Mouse (Mus musculus): ENCODE data around the gene Lrch3.
"Not testable (repeated sequence)": the region's sequence is repeated elsewhere in the genome, so short reads cannot be mapped to it uniquely, and the experiment has no call there.

Gene Lrch3

DNA sequence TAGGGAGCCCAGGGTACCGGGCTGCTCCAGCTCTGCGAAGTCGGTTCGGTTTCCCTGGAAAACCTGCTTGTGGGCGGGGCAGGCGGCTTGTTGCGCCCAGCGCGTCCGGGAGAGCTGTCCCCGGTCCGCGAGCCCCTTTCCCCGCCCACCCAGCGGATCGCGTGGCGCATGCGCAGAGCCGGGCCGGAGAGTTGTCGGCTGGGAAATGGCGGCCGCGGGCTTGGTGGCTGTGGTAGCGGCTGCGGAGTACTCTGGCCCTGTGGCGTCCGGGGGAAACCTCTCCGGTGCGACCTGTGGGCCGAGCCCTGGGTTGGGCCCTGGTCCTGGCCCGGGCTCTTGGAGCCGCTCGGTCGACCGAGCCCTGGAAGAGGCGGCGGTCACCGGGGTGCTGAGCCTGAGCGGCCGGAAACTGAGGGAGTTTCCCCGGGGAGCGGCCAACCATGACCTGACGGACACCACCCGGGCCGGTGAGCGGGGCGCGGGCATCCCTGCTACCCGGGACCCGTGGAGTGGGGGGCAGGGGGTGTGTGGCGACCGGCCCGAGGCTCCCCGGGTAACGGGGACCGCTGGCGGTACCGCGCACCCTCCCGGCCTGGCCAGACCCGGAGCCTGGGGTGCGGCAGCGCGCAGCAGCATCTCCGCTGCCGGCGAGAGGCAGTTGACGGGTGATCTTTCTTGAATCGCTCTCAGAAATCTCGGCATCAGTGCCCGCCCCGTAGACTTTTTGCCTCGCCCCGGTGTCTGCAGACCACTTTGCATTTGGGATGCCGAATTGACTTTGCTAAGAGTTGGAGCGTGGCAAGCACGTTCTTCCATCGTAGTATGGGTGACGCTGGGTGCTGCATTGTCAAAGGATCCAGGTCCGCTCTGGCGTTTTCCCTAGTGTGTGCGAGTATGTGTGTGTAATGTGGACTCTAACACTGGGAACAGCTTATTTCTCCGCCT is at the start of gene Lrch3:
Lrch3 (plus strand) TSS at position 164 of the 945 bp plus-strand sequence.
- peak; percentile 95 for DNase-seq

DNA sequence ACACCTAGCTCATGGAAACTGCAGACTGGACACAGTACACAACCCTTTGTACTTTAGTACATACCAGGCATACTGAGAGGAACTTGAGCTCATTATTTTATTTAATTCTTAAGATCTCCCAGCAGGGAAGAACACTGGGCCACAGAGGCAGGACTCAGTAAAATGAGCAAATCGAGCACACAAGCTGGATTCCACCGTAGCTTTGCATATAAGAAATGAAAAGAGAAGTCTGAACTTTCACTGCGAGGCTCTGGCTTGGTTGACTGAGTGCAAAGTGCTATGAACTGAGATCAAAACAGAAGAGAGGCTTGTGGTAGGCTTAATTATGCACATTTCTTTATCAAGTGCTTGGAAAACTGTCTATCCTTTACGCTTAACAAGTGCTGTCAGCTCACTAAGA is 48.5 kb upstream of the Lrch3 start:
- DNase-seq: no peak

DNA sequence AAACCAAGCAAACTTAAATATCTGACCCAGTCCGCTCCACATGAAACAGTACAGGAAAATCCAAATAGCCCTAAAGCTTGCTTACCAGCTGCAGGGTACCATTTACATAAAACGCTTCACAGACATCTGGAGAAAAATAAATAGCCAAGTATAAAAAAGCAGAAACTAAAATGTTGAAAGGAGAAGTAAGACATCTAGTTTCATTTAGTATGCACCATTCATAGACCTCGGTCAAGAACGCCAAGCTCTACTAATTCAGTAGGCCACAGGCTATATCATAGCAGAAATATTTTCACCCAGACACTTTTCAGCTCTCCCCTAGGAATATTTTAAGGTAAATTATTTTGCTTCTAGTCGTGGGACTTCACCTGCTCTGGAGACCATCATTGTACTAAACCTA is 47.2 kb upstream of the Lrch3 start:
- no peak for DNase-seq

- DNase-seq: peak; percentile 93
Observed at GRCm38 (mm10) chr16:32867919-32868552, 45.9 kb upstream of the Lrch3 start.

DNA sequence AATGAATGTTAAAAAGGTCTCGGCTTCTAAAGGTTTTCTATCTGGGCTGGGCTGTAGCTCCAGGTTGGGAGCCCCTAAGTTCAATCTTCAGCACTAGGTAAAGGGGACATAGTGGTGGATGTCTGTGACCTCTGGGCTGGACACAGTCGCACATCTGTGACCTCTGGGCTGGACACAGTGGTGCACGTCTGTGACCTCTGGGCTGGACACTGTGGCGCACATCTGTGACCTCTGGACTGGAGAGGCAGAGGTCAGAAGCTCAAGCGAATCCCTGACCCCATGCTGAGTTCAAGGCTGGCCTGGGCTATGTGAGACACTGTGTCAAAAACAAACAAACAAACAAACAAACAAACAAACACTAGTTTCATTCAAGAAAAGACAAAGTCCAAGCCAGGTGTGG is 43.7 kb upstream of the Lrch3 start:
- no peak for DNase-seq

- no peak for DNase-seq
Observed at GRCm38 (mm10) chr16:32873366-32873765, 40.5 kb upstream of the Lrch3 start.

- not testable (repeated sequence) for DNase-seq
Observed at GRCm38 (mm10) chr16:32875281-32875680, 38.6 kb upstream of the Lrch3 start.

GRCm38 (mm10) chr16:32875847-32876246 is 38.1 kb upstream of the Lrch3 start:
- DNase-seq: no peak

- no peak for DNase-seq
Observed at GRCm38 (mm10) chr16:32876831-32877230, 37.1 kb upstream of the Lrch3 start.

DNA sequence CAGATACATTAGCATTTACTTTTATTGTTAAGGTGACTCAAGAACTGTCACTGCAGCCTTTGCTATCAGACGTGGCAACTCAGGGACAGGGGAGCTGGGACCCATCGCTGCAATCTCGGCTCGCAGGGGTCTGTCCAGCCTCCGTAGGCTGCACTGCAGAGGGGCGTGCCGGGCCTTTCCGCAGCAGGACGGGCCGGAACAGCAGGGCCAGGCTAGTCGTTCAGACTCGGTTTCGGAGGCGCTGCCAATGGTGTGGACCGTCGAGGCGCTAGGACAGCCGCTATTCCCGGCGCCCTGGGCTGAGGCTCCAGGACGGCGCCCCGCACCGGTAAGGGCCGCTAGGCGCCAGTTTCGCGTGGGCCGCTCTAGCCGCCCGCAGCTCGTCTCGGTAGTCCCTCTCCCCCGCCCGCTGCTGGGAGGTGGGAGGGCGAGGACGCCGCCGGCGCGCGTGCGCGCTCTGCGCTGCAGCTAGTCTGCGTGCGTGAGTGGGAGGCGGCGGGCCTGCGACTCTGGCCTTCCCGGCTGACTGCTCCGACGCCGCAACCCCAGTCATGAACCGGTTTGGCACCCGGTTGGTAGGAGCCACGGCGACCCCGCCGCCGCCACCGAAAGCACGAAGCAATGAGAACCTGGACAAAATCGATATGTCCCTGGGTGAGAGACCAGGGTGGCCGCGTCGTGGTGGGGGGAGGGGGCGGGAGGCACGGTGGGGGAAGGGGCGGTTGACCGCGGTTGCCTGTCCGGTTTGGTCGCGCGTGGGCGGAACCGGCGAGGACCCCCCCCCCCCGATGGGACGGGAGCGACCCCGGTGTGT is 36.4 kb upstream of the Lrch3 start, which contains the start of the genes Fyttd1 and Rubcn:
Fyttd1 (plus strand) TSS at position 158 of the 814 bp plus-strand sequence.
Rubcn (minus strand) TSS at position 424 of the 814 bp plus-strand sequence.
- DNase-seq: peak; percentile 97

- DNase-seq: peak; percentile 60
Observed at GRCm38 (mm10) chr16:32878157-32878598, 35.7 kb upstream of the Lrch3 start.

DNA sequence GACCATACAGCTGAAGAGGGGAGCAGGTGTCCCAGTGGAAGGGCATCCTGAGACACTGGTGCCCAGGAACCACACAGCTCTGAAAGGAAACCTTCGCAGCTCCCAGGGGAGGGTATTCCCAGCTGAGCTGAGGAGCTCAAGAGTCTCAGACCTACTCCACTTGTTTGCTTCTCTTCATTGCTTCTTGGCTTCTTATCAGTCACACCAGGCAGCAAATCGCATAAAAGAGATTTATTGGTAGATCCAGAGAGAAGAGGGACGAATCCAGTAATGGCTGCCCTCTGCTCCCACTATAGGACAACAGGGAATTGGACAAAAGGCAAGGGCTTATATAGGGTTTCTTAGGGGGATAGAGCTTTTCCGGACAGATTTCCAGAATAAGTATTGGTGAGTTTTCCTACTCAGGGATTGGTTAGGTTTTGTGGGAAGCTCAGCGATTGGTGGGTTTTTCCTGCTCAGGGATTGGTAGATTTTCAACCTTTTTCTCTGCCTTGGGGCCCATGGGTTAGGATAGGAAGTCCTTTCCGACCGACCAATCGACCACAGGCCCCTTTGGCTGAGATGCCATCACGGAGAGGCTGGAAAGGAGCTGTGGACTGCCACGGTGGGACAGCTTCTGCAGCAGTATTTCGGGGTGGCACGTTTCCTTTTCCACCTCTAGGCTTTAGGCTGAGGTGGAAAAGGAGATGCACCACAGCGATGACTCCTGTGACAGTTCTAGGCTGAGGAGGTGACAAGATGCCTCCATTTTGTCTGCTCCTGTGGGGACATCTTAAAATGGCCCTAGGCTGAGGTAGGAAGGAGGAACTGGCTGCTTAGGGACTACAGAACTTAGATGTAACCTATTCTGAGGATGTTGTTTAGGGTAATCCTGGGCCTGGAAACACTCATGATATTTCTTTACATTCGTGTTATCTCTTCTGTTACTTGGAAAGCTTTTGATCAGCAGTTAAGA is 34.7 kb upstream of the Lrch3 start:
- DNase-seq: no peak

GRCm38 (mm10) chr16:32881538-32881937 is 32.4 kb upstream of the Lrch3 start:
- DNase-seq: no peak

DNA sequence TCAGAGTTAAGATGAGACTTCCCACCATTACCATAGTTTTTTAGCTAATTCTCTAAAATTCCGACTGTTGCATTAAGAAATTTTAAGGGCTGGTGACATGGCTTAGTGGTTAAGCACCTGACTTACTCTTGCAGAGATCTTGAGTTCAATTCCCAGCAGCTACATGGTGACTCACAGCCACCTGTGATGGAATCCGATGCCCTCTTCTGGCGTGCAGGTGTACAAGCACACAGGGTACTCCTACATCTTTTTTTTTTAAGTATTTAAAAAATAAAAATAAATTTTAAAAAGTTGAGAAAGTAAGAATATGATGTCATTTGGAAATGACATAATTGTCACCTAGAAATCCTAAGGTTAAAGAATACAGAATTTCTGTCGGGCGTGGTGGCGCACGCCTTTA is 25.9 kb upstream of the Lrch3 start:
- no peak for DNase-seq

DNA sequence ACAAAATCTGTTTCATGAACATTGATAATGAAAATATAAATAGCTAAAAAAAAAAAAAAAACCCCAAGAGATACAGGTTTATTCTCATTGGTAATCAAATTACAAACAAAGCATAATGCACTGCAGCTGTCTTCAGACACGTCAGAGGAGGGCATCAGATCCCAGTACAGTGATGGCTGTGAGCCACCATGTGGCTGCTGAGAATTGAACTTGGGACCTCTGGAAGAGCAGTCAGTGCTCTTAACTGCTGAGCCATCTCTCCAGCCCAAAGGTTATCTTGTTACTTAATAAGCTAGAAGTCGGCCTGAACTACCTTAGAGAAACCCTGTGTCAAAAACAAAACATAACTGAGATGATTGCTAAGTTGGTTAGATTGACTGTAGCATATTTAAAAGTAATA is 24.0 kb upstream of the Lrch3 start:
- no peak for DNase-seq

- no peak for DNase-seq
Observed at GRCm38 (mm10) chr16:32896126-32896525, 17.8 kb upstream of the Lrch3 start.

DNA sequence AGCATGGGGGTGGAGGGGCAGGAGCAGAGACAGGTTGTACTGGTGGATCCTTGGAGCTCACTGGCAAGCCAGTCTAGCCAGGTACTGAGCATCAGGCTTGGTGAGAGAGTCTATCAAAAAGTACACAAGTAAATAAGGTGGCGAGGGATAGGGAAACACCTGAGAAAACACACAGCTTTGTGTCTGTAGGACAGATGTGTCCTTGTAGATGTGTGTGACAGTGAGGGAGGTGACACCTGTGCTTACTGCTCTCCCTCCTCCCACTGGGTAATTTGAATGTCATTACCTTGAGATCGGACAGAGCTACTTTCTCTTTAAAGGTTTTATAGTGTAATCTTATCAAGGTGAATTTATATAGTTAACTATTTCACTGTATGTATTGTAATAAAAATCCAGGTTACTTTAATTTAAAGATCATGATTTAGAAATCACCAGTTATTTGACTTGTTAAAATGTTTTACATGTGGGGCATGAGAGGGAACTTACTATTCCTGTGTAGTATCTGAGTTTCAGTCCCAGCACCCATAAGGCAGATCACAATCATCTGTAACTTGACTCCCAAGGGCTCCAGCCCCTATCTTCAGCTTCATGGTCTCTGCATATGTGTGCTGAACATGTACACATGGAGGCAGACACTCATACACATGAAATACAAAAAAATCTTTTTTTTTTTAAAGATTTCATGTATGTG is 12.4 kb upstream of the Lrch3 start:
- no peak for DNase-seq

DNA sequence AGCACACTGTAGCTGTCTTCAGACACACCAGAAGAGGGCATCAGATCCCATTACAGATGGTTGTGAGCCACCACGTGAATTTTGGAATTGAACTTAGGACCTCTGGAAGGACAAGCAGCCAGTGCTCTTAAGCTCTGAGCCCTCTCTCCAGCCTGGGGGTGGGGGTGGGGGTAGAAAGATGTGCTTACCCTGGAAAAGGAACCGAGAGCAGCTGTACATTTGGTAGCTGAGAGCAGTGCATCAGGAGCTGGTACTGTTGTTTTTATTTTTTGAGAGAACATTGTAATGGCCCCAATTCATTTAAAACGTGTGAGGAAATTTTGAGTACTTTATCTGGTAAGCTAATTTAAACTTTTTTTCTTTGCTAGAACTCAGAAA is 11.9 kb upstream of the Lrch3 start:
- DNase-seq: no peak

DNA sequence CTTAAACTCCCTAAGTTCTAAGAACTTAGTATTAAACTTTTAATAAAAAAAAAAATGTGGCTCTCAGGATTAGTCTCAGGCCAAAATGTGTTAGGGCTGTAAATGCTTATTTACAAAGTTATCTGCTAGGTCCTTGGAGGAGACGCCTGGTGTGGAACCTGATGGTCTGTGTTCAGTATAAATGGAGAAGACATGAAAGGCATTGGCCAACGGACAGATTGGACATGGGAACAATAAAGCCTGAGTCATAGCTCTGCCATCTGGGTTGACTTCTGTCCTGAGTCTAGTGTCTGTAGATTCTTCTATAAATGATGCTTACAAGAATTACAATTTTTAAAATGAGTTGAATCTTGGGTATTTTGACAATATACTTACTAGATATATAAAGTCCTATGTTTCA is 7.7 kb upstream of the Lrch3 start:
- DNase-seq: no peak

- no peak for DNase-seq
Observed at GRCm38 (mm10) chr16:32906727-32907126, 7.2 kb upstream of the Lrch3 start.

DNA sequence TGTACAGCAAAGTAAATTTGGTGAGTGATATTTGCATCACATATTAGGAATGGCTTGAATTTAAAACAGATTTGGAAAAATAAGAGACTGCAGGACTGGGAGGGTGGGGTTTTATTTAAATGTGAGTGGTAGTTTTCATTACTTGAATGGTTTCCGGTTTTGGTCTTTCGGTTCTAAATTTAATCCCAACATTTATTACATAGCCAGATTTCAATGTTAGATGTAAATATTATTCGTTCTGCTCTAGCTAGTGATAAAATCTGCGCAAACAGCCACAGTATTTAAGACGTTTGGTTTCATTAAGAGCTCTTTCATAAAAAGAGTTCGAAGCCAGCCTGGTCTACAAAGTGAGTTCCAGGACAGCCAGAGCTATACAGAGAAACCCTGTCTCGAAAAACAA is 688 bp upstream of the Lrch3 start:
- DNase-seq: no peak
